Mouse (Mus musculus) fibroblast of lung, adult 2 months (primary cell): ENCODE data around the gene Col16a1.

Source experiments
- DNase-seq: peaks from one replicate; pipeline ENCODE4 v3.0.0-alpha.2; 2011; ENCODE audit warnings: low read depth

Gene Col16a1

GRCm38 (mm10) chr4:130045609-130046008, 2.0 kb upstream of the Col16a1 start:
- DNase-seq: no peak

- DNase-seq: no peak
Measured at GRCm38 (mm10) chr4:130048203-130048479, 501 bp downstream of the Col16a1 start.

- DNase-seq: peak; percentile 64
Measured at GRCm38 (mm10) chr4:130050056-130050824, 2.6 kb downstream of the Col16a1 start.

- DNase-seq: no peak
Measured at GRCm38 (mm10) chr4:130052283-130052682, 4.6 kb downstream of the Col16a1 start.

GRCm38 (mm10) chr4:130053111-130053510, 5.5 kb downstream of the Col16a1 start:
- DNase-seq: no peak

GRCm38 (mm10) chr4:130054727-130055126, 7.1 kb downstream of the Col16a1 start:
- DNase-seq: no peak

- no peak for DNase-seq
Measured at GRCm38 (mm10) chr4:130055160-130056010, 7.7 kb downstream of the Col16a1 start.

GRCm38 (mm10) chr4:130056011-130056322, 8.3 kb downstream of the Col16a1 start:
- no peak for DNase-seq

GRCm38 (mm10) chr4:130056471-130056870, 8.8 kb downstream of the Col16a1 start:
- no peak for DNase-seq

- no peak for DNase-seq
Measured at GRCm38 (mm10) chr4:130060937-130061336, 13.3 kb downstream of the Col16a1 start.

GRCm38 (mm10) chr4:130063191-130063590, 15.6 kb downstream of the Col16a1 start:
- DNase-seq: no peak

GRCm38 (mm10) chr4:130066816-130067215, 19.2 kb downstream of the Col16a1 start:
- DNase-seq: no peak

GRCm38 (mm10) chr4:130070523-130070922, 22.9 kb downstream of the Col16a1 start:
- no peak for DNase-seq

GRCm38 (mm10) chr4:130071758-130072157, 24.1 kb downstream of the Col16a1 start:
- DNase-seq: no peak

GRCm38 (mm10) chr4:130073367-130073766, 25.7 kb downstream of the Col16a1 start:
- DNase-seq: no peak

GRCm38 (mm10) chr4:130074761-130075515, 27.3 kb downstream of the Col16a1 start:
- DNase-seq: peak; percentile 93

- DNase-seq: no peak
Measured at GRCm38 (mm10) chr4:130076856-130077255, 29.2 kb downstream of the Col16a1 start.

GRCm38 (mm10) chr4:130078816-130079485, 31.3 kb downstream of the Col16a1 start:
- no peak for DNase-seq

GRCm38 (mm10) chr4:130079521-130079920, 31.9 kb downstream of the Col16a1 start:
- DNase-seq: no peak

GRCm38 (mm10) chr4:130081345-130082190, 33.9 kb downstream of the Col16a1 start:
- no peak for DNase-seq

GRCm38 (mm10) chr4:130082211-130082610, 34.6 kb downstream of the Col16a1 start:
- no peak for DNase-seq
